Mouse (Mus musculus): ENCODE data around the gene Col15a1. TPM values are rescaled to one million over a fixed set of nuclear protein-coding genes. Genes with fewer than 3 reads are reported as not detected.
A peak's percentile ranks its signal among the peaks of the same experiment; 100 is the strongest.

Col15a1 gene
- polyA plus RNA-seq, 1 experiment from 2014 or later = 3.1 TPM

DNA sequence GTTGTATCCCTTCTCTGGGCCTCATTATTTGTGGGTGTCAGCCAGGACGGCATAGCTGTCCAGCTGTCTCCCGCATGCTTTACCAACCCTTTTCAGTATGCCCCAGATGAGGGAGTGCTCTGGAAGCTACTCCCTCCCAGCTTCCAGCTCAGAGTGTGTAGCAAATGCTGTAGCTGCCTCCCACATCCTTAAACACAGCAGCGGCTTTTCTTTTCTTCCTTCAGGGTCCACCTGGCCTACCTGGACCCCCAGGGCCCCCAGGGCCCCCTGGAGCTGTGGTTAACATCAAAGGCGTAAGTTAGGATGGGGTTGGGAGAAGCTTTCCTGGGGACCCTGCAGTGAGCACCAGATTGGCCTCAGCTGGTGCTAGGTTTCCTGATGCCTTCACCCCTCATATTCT, 85.0 kb downstream of the Col15a1 start:
- Histone ChIP-seq H3K9ac (replicated peaks) (no peak overlapping the region), H3K36me3 (no peaks in the 10 kb centered on the region), H3K4me2 (replicated peaks) (no peak overlapping the region), H3K4me1 (peaks cover 8% of the 10 kb centered on the region; the same call in 1 of the 2 replicates), H3K4me3 (no peak overlapping the region), H3K27me3 (no peaks in the 10 kb centered on the region), H3K9me3 (no peaks in the 10 kb centered on the region), H3K27ac (replicated peaks) (no peak overlapping the region)
- no peak for ATAC-seq (replicated peaks)
- WGBS = 55% methylated on average over 4 of the region's 4 CpGs

DNA sequence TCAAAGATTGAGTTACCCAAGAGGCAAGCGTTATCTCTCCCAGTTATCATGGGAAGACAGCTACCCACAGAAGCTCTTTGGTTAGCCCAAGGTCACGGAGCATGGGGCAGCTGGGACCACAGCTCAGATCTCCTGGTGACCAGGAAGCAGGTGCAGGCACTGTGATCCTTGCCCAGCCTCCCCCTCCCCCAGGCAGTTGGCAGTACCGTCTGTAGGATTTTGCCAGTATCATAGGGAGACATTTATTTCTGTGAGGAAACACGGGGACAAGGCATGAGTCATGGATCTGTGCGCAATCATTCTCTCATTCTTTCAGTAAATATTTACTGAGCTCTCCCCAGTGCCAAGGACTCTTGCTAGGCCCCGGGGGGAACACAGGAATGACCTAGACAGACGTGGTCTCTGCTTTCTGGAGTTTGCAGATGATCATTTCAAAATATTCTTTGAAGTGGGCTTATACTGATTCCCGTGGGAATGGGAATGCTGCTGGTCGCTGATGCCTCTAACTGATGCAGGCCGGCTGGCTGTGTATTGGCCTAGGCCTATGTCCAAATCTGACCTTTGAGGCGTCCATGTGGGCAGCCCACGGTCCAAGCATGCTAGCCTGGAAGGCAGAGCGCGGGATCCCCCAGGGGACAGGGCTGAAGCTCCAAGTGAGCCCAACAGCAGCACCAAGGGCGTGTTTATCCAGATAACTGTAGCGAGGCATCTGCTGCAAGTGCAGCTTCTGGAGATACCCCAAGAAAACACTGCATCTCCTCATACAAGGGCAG, 86.0 kb downstream of the Col15a1 start:
- no peak overlapping the region for H3K4me3 ChIP-seq
- H3K27ac ChIP-seq (replicated peaks) = no peak overlapping the region
- ATAC-seq (replicated peaks) = no peak
- 0 out of 2 replicates have a peak, but pooled peaks cover 3% of the 10 kb centered on the region for H3K9me3 ChIP-seq
- no peak overlapping the region for H3K9ac ChIP-seq (replicated peaks)
- no peaks in the 10 kb centered on the region for H3K27me3 ChIP-seq
- peaks cover 8% of the 10 kb centered on the region; the same call in 1 of the 2 replicates for H3K4me1 ChIP-seq
- no peak overlapping the region for H3K4me2 ChIP-seq (replicated peaks)
- H3K36me3 ChIP-seq = no peaks in the 10 kb centered on the region
- whole genome bisulfite sequencing = 79% methylated on average over 16 of the region's 16 CpGs

- H3K27ac ChIP-seq (replicated peaks) = no peak overlapping the region
- no peak overlapping the region for H3K9ac ChIP-seq (replicated peaks)
- H3K27me3 ChIP-seq = no peaks in the 10 kb centered on the region
- peaks cover 8% of the 10 kb centered on the region; the same call in 1 of the 2 replicates for H3K4me1 ChIP-seq
- 0 out of 2 replicates have a peak, but pooled peaks cover 4% of the 10 kb centered on the region for H3K9me3 ChIP-seq
- no peak for ATAC-seq (replicated peaks)
- H3K4me3 ChIP-seq = no peak overlapping the region
- 91% methylated on average over 7 of the region's 7 CpGs for WGBS
- no peak overlapping the region for H3K4me2 ChIP-seq (replicated peaks)
- no peaks in the 10 kb centered on the region for H3K36me3 ChIP-seq
Measured at GRCm38 (mm10) chr4:47294544-47295070, 86.6 kb downstream of the Col15a1 start.

GRCm38 (mm10) chr4:47295547-47295946, 87.6 kb downstream of the Col15a1 start:
- no peaks in the 10 kb centered on the region for H3K27me3 ChIP-seq
- peaks cover 8% of the 10 kb centered on the region; the same call in 1 of the 2 replicates for H3K4me1 ChIP-seq
- ATAC-seq (replicated peaks) = 0 out of 2 replicates have a peak, but pooled peaks have one; percentile 41
- no peaks in the 10 kb centered on the region for H3K36me3 ChIP-seq
- H3K4me2 ChIP-seq (replicated peaks) = no peak overlapping the region
- 0 out of 2 replicates have a peak, but pooled peaks cover 4% of the 10 kb centered on the region for H3K9me3 ChIP-seq
- 47% methylated on average over 3 of the region's 3 CpGs for WGBS
- no peak overlapping the region for H3K27ac ChIP-seq (replicated peaks)
- H3K9ac ChIP-seq (replicated peaks) = no peak overlapping the region
- no peak overlapping the region for H3K4me3 ChIP-seq

GRCm38 (mm10) chr4:47300701-47301100, 92.7 kb downstream of the Col15a1 start:
- H3K27me3 ChIP-seq = no peaks in the 10 kb centered on the region
- no peak overlapping the region for H3K9ac ChIP-seq (replicated peaks)
- 0 out of 2 replicates have a peak, but pooled peaks cover 4% of the 10 kb centered on the region for H3K9me3 ChIP-seq
- H3K36me3 ChIP-seq = no peaks in the 10 kb centered on the region
- no peak overlapping the region for H3K4me2 ChIP-seq (replicated peaks)
- no peak for ATAC-seq (replicated peaks)
- H3K4me1 ChIP-seq = no peaks in the 10 kb centered on the region
- H3K4me3 ChIP-seq = no peak overlapping the region
- H3K27ac ChIP-seq (replicated peaks) = no peak overlapping the region
- 90% methylated on average over 2 of the region's 2 CpGs for WGBS

DNA sequence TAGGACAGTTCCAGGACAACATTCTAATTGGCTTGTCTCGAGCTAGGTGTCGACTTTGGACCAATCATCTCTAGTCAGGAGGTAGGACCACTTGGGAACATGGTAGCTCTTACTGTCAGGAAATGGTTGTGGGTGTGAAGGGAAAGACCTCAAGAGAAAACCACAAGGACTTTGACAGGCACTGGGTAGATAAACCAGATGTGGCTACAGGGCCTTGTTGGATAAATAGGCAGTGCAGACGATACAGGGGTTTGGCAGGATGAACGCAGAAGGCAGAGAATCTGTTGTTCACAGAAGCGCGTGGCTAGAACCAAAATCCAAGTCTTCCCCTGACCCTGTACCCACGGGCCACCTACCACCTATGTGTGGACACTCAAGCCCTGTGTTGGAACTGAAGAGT, 94.6 kb downstream of the Col15a1 start:
- Histone ChIP-seq H3K27me3 (no peaks in the 10 kb centered on the region), H3K9ac (replicated peaks) (no peak overlapping the region), H3K36me3 (no peaks in the 10 kb centered on the region), H3K4me3 (no peak overlapping the region), H3K27ac (replicated peaks) (no peak overlapping the region), H3K4me1 (no peaks in the 10 kb centered on the region), H3K4me2 (replicated peaks) (no peak overlapping the region), H3K9me3 (0 out of 2 replicates have a peak, but pooled peaks cover 4% of the 10 kb centered on the region)
- no peak for ATAC-seq (replicated peaks)
- WGBS = 92% methylated on average over 7 of the region's 7 CpGs

GRCm38 (mm10) chr4:47303340-47303998, 95.5 kb downstream of the Col15a1 start:
- WGBS = 77% methylated on average over 5 of the region's 5 CpGs
- ATAC-seq (replicated peaks) = no peak

DNA sequence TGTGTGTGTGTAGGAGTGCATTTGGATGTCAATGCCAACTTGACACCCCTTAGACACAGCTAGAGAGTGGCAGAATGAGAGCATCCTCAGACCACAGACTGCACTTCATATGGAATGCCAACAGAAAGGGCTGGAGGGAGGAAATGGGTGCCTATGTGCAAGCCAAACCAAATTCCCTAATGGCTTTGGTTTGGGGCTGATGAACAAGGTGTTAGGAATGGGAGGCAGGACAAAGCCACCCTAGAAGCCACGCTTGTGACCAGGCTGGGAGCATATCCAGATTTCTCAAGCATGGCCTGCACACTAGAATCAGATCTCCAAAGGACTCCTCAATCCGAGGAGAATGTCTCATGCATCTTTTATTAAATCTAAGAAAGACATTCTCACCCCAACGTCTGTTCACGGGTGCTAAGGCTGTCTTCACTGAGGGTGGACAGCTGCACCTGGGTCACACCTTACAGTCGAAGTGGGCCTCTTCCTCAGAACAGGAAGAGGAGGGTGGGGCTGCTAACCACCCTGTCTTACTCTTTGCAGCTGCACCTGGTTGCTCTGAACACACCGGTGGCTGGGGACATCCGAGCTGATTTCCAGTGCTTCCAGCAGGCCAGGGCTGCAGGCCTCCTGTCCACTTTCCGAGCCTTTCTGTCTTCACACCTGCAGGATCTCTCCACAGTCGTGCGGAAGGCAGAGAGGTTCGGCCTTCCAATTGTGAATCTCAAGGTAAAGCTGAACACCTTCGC, 102.1 kb downstream of the Col15a1 start:
- H3K9ac ChIP-seq (replicated peaks) = no peak overlapping the region
- H3K4me3 ChIP-seq = no peak overlapping the region
- no peak for ATAC-seq (replicated peaks)
- H3K4me1 ChIP-seq = no peaks in the 10 kb centered on the region
- no peaks in the 10 kb centered on the region for H3K9me3 ChIP-seq
- no peaks in the 10 kb centered on the region for H3K27me3 ChIP-seq
- no peak overlapping the region for H3K4me2 ChIP-seq (replicated peaks)
- no peaks in the 10 kb centered on the region for H3K36me3 ChIP-seq
- H3K27ac ChIP-seq (replicated peaks) = no peak overlapping the region
- 86% methylated on average over 12 of the region's 12 CpGs for WGBS

More at GRCm38 (mm10) chr4:47303340-47303998, 95.5 kb downstream of the Col15a1 start:
- Histone ChIP-seq H3K27ac (replicated peaks) (no peak overlapping the region), H3K4me1 (no peaks in the 10 kb centered on the region), H3K27me3 (no peaks in the 10 kb centered on the region), H3K36me3 (no peaks in the 10 kb centered on the region), H3K9ac (replicated peaks) (no peak overlapping the region), H3K9me3 (0 out of 2 replicates have a peak, but pooled peaks cover 4% of the 10 kb centered on the region), H3K4me3 (no peak overlapping the region), H3K4me2 (replicated peaks) (no peak overlapping the region)

DNA sequence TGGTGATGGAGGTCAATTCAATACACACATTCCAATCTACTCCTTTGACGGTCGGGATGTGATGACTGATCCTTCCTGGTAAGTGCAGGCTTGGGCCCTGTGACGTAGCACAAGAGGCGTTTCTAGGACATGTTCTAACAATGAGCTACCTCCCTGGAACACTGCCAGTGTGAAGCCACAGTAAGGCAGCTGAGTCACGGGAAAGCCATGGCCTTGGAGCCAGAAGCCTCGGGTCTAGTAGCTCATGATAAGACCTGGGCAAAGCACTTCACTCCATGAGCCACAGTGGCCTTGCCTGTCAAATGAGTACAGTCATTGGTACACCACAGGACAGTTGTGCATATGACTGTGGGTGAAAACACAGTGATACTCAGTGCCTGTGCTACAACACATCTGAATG, 102.9 kb downstream of the Col15a1 start:
- Histone ChIP-seq H3K4me1 (no peaks in the 10 kb centered on the region), H3K4me2 (replicated peaks) (no peak overlapping the region), H3K36me3 (no peaks in the 10 kb centered on the region), H3K4me3 (no peak overlapping the region), H3K9me3 (no peaks in the 10 kb centered on the region), H3K9ac (replicated peaks) (no peak overlapping the region), H3K27ac (replicated peaks) (no peak overlapping the region), H3K27me3 (no peaks in the 10 kb centered on the region)
- WGBS = 74% methylated on average over 6 of the region's 6 CpGs
- no peak for ATAC-seq (replicated peaks)

- H3K4me3 ChIP-seq = no peak overlapping the region
- no peak for ATAC-seq (replicated peaks)
- WGBS = 92% methylated on average over 6 of the region's 6 CpGs
Measured at GRCm38 (mm10) chr4:47311467-47311866, 103.5 kb downstream of the Col15a1 start.

DNA sequence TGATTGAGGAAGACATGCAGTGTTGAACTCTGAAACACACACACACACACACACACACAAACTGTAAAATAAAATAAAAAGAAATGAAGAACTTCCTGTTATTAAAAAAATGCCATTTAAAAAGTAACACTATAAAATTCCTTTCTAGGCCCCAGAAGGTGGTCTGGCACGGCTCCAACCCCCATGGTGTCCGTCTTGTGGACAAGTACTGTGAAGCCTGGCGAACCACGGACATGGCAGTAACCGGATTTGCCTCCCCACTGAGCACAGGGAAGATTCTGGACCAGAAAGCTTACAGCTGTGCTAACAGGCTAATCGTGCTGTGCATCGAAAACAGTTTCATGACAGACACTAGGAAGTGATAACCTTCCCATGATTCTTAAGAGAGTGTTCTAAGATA, 104.0 kb downstream of the Col15a1 start:
- no peaks in the 10 kb centered on the region for H3K36me3 ChIP-seq
- H3K4me2 ChIP-seq (replicated peaks) = no peak overlapping the region
- no peak overlapping the region for H3K4me3 ChIP-seq
- WGBS = 66% methylated on average over 7 of the region's 7 CpGs
- no peak overlapping the region for H3K27ac ChIP-seq (replicated peaks)
- no peak for ATAC-seq (replicated peaks)
- no peaks in the 10 kb centered on the region for H3K4me1 ChIP-seq
- no peaks in the 10 kb centered on the region for H3K9me3 ChIP-seq
- H3K9ac ChIP-seq (replicated peaks) = no peak overlapping the region
- H3K27me3 ChIP-seq = no peaks in the 10 kb centered on the region

More at GRCm38 (mm10) chr4:47311467-47311866, 103.5 kb downstream of the Col15a1 start:
- H3K4me1 ChIP-seq = no peaks in the 10 kb centered on the region
- no peak overlapping the region for H3K27ac ChIP-seq (replicated peaks)
- no peaks in the 10 kb centered on the region for H3K36me3 ChIP-seq
- H3K27me3 ChIP-seq = no peaks in the 10 kb centered on the region
- no peak overlapping the region for H3K4me2 ChIP-seq (replicated peaks)
- no peak overlapping the region for H3K9ac ChIP-seq (replicated peaks)
- no peaks in the 10 kb centered on the region for H3K9me3 ChIP-seq

Data from forebrain, embryonic 15.5 days (tissue).